Mouse (Mus musculus) thymus, adult 2 months (tissue): Measurements from ENCODE around the gene Utp11. TPM values are rescaled to one million over a fixed set of nuclear protein-coding genes. Genes with fewer than 3 reads are reported as not detected.

Experiments used
- DNase-seq: peaks from one replicate; pipeline ENCODE4 v3.0.0; 2021
- H3K27ac ChIP-seq: fragments of 200-500 bp; 2 replicates; pipeline ENCODE4 v1.5.1; 2012; ENCODE audit warnings: low read length, control low read depth; ENCODE audit not compliant: control insufficient read depth, insufficient read depth
- H3K27me3 ChIP-seq: fragments of 200-500 bp; 2 replicates; pipeline ENCODE4 v1.6.1; 2012; ENCODE audit warnings: mild to moderate bottlenecking, low read length, moderate library complexity, mixed read lengths; ENCODE audit not compliant: control insufficient read depth, insufficient read depth
- H3K36me3 ChIP-seq: fragments of 200-500 bp; 2 replicates; pipeline ENCODE4 v1.6.1; 2012; ENCODE audit warnings: mild to moderate bottlenecking, low read length, moderate library complexity; ENCODE audit not compliant: control insufficient read depth, insufficient read depth
- H3K4me1 ChIP-seq: fragments of 200-500 bp; replicated peaks from 2 replicates; pipeline ENCODE4 v1.6.1; 2012; ENCODE audit warnings: low read length; ENCODE audit not compliant: control insufficient read depth, insufficient read depth
- H3K4me3 ChIP-seq: fragments of 200-500 bp; 2 replicates; pipeline ENCODE4 v1.5.1; 2012; ENCODE audit warnings: mild to moderate bottlenecking, low read length, control low read depth, moderate library complexity; ENCODE audit not compliant: control insufficient read depth, insufficient read depth
- CTCF ChIP-seq: fragments of 200-500 bp; IDR thresholded peaks from 2 replicates; pipeline ENCODE4 v1.5.1; 2012; ENCODE audit warnings: mild to moderate bottlenecking, control low read depth, low read length, moderate library complexity, borderline replicate concordance; ENCODE audit not compliant: control insufficient read depth, poor library complexity, insufficient read depth; ENCODE audit errors: extremely low read depth
- POLR2A ChIP-seq: fragments of 200-500 bp; IDR thresholded peaks from 2 replicates; pipeline ENCODE4 v1.6.1; 2012; ENCODE audit warnings: mild to moderate bottlenecking, low read length, control low read depth, moderate library complexity; ENCODE audit not compliant: control insufficient read depth, poor library complexity, insufficient read depth; ENCODE audit errors: extremely low read depth
- WGBS: fragments of 180-500 bp; shearing (Covaris S2); methylation state at CpG from one replicate; pipeline ENCODE4 v1.1.7; 2018; 5-methylcytosine and 5-hydroxymethylcytosine counted together
- polyA plus RNA-seq: library from polyadenylated mRNA; depleted of rRNA; stranded (reverse); fragments of >200 nt; gene quantifications from 2 replicates; pipeline ENCODE4 v1.2.3, GENCODE M21; 2012

Utp11 gene
- polyA plus RNA-seq, 1 experiment = 6.3 TPM

GRCm38 (mm10) chr4:124695786-124696516, 2.6 kb upstream of the Utp11 start:
- DNase-seq = peak; percentile 37
- Histone ChIP-seq H3K4me1 (peaks cover 26% of the 10 kb centered on the region), H3K27me3 (no peaks in the 10 kb centered on the region), H3K27ac (peak overlapping the region; percentile 20; the same call in 1 of the 2 replicates), H3K36me3 (no peaks in the 10 kb centered on the region), H3K4me3 (peak overlapping the region; percentile 29)
- TF ChIP-seq POLR2A = no peak
- TF ChIP-seq CTCF = no peak
- WGBS = 2% methylated on average over 18 of the region's 18 CpGs

- TF ChIP-seq CTCF = no peak
- TF ChIP-seq POLR2A = no peak
These were observed 1.2 kb upstream of the Utp11 start for GRCm38 (mm10) chr4:124694572-124694971.

GRCm38 (mm10) chr4:124692416-124692861, 961 bp downstream of the Utp11 start:
- Histone ChIP-seq H3K4me3 (no peak overlapping the region), H3K4me1 (peaks cover 19% of the 10 kb centered on the region), H3K27ac (no peak overlapping the region), H3K27me3 (no peaks in the 10 kb centered on the region), H3K36me3 (no peaks in the 10 kb centered on the region)
- TF ChIP-seq CTCF (no peak), POLR2A (no peak)
- WGBS = 70% methylated on average over 3 of the region's 3 CpGs
- DNase-seq = no peak

More at GRCm38 (mm10) chr4:124694572-124694971, 1.2 kb upstream of the Utp11 start:
- Histone ChIP-seq H3K4me3 (no peak overlapping the region), H3K27me3 (no peaks in the 10 kb centered on the region), H3K36me3 (no peaks in the 10 kb centered on the region), H3K4me1 (peaks cover 19% of the 10 kb centered on the region), H3K27ac (no peak overlapping the region)
- WGBS = 100% methylated on average over 2 of the region's 2 CpGs
- DNase-seq = no peak

GRCm38 (mm10) chr4:124691455-124691854, 1.9 kb downstream of the Utp11 start:
- no peak for DNase-seq
- H3K27me3 ChIP-seq = no peaks in the 10 kb centered on the region
- peaks cover 19% of the 10 kb centered on the region for H3K4me1 ChIP-seq
- TF ChIP-seq CTCF (no peak), POLR2A (no peak)
- H3K27ac ChIP-seq = no peak overlapping the region
- WGBS = 72% methylated on average over 8 of the region's 8 CpGs
- H3K4me3 ChIP-seq = no peak overlapping the region
- H3K36me3 ChIP-seq = no peaks in the 10 kb centered on the region

GRCm38 (mm10) chr4:124685897-124686402, 7.5 kb downstream of the Utp11 start:
- Histone ChIP-seq H3K27me3 (no peaks in the 10 kb centered on the region), H3K4me1 (0 out of 2 replicates have a peak, but pooled peaks cover 2% of the 10 kb centered on the region), H3K36me3 (peaks cover 37% of the 10 kb centered on the region), H3K4me3 (no peak overlapping the region), H3K27ac (no peak overlapping the region)
- 84% methylated on average over 8 of the region's 8 CpGs for WGBS
- no peak for TF ChIP-seq CTCF
- TF ChIP-seq POLR2A = no peak
- no peak for DNase-seq

- no peak overlapping the region for H3K27ac ChIP-seq
- no peak for TF ChIP-seq POLR2A
- DNase-seq = no peak
- H3K36me3 ChIP-seq = peaks cover 42% of the 10 kb centered on the region
- no peaks in the 10 kb centered on the region for H3K27me3 ChIP-seq
- no peak overlapping the region for H3K4me3 ChIP-seq
- 96% methylated on average over 8 of the region's 8 CpGs for WGBS
- H3K4me1 ChIP-seq = no peaks in the 10 kb centered on the region
These were observed 7.9 kb downstream of the Utp11 start for GRCm38 (mm10) chr4:124685453-124685852.
